Mouse (Mus musculus) liver, adult 2 months (tissue): ENCODE data around the gene Hspb9. TPM values are rescaled to one million over a fixed set of nuclear protein-coding genes. Genes with fewer than 3 reads are reported as not detected.

Source experiments
- DNase-seq: peaks from one replicate; pipeline ENCODE4 v3.0.0-alpha.2; 2011; ENCODE audit warnings: low read depth, low spot score; ENCODE audit errors: extremely low read depth
- H3K27ac ChIP-seq: fragments of 200-500 bp; replicated peaks from 2 replicates; pipeline ENCODE4 v1.5.1; 2012; ENCODE audit warnings: low read depth, mild to moderate bottlenecking, control low read depth, inconsistent platforms, low read length; ENCODE audit not compliant: insufficient read depth
- H3K27me3 ChIP-seq: fragments of 200-500 bp; 2 replicates; pipeline ENCODE4 v1.6.1; 2012; ENCODE audit warnings: mild to moderate bottlenecking, moderate library complexity, low read length, inconsistent platforms; ENCODE audit not compliant: control insufficient read depth, insufficient read depth
- H3K36me3 ChIP-seq: fragments of 200-500 bp; 2 replicates; pipeline ENCODE4 v1.6.1; 2012; ENCODE audit warnings: low read length, inconsistent platforms; ENCODE audit not compliant: control insufficient read depth, insufficient read depth
- H3K4me1 ChIP-seq: fragments of 200-500 bp; 2 replicates; pipeline ENCODE4 v1.6.1; 2011; ENCODE audit warnings: low read length; ENCODE audit not compliant: control insufficient read depth, insufficient read depth
- H3K4me3 ChIP-seq: fragments of 200-500 bp; 2 replicates; pipeline ENCODE4 v1.5.1; 2011; ENCODE audit warnings: low read depth, mild to moderate bottlenecking, control low read depth, low read length, moderate library complexity; ENCODE audit not compliant: insufficient read depth
- H3K79me2 ChIP-seq: fragments of 200-500 bp; 2 replicates; pipeline ENCODE4 v1.6.1; 2012; ENCODE audit warnings: inconsistent platforms, mild to moderate bottlenecking, low read length, moderate library complexity; ENCODE audit not compliant: control insufficient read depth, insufficient read depth
- H3K9ac ChIP-seq: fragments of 200-500 bp; 2 replicates; pipeline ENCODE4 v1.6.1; 2012; ENCODE audit warnings: low read depth, mild to moderate bottlenecking, control low read depth, inconsistent platforms, low read length
- CTCF ChIP-seq: fragments of 200-500 bp; IDR thresholded peaks from 2 replicates; pipeline ENCODE4 v1.5.1; 2011; ENCODE audit warnings: low read depth, low read length, control low read depth
- POLR2A ChIP-seq: fragments of 200-500 bp; IDR thresholded peaks from 2 replicates; pipeline ENCODE4 v1.6.1; 2011; ENCODE audit warnings: low read length, control low read depth; ENCODE audit not compliant: insufficient read depth; ENCODE audit errors: extremely low read depth
- WGBS: fragments of 180-500 bp; shearing (Covaris S2); methylation state at CpG from one replicate; pipeline ENCODE4 v1.1.7; 2018; 5-methylcytosine and 5-hydroxymethylcytosine counted together
- polyA plus RNA-seq: library from polyadenylated mRNA; depleted of rRNA; stranded (reverse); fragments of >200 nt; gene quantifications from 2 replicates; pipeline ENCODE4 v1.2.3, GENCODE M21; 2012
- total RNA-seq: library from RNA; depleted of rRNA; stranded (reverse); fragments of >200 nt; gene quantifications from 2 replicates; pipeline ENCODE4 v1.2.3, GENCODE M21; 2014

Hspb9 gene
- total and polyA plus RNA-seq, 2 experiments, result not detected

DNA sequence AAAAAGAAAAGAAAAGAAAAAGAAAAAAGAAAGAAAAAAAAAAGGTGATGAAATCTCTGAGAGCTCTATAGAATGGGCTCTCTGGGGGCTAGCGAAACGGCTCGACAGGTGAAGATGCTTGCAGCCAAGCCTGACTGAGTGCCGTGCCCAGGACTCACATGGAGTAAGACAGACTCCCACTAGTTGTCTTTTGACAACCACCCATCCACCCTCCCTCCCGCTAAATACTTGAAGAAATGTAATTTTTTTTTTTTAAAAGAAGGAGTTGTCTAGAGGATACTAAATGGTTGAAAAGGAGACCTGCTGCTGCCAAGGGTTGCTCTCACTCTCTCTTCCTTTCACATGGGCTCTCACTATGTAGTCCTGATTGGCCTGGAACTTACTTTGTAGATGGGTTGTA is 25.1 kb downstream of the Hspb9 start:
- TF ChIP-seq POLR2A (no peak), CTCF (no peak)
- no peak overlapping the region for H3K4me3 ChIP-seq
- no peaks in the 10 kb centered on the region for H3K27me3 ChIP-seq
- no peak overlapping the region for H3K9ac ChIP-seq
- no peak for DNase-seq
- peaks cover 18% of the 10 kb centered on the region for H3K4me1 ChIP-seq
- no peaks in the 10 kb centered on the region for H3K36me3 ChIP-seq
- WGBS, result 28% methylated on average over 5 of the region's 5 CpGs
- H3K27ac ChIP-seq, result no peak overlapping the region
- H3K79me2 ChIP-seq, result peaks cover 34% of the 10 kb centered on the region

DNA sequence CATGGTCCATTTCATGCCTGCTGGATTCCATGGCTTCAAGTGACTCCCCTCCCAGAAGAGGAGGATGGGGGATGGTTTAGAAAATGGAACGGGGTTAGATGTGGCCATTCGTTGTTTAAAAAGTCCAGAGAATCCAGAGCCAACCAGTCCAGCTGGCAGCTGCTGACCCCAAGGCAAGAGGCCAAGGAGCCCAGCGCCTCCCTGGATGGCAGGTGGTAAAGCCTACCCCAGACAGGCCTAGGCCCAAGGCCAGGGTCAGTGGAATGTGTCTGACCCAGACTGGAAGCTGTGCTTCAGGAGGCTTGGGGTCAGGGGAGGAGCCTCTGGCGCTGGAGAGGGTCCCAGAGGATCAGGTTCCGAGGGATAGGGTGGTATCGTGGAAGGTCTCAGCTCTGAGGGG is 27.7 kb downstream of the Hspb9 start:
- Histone ChIP-seq H3K9ac (no peak overlapping the region), H3K4me1 (peaks cover 8% of the 10 kb centered on the region), H3K79me2 (peaks cover 14% of the 10 kb centered on the region), H3K36me3 (no peaks in the 10 kb centered on the region), H3K4me3 (no peak overlapping the region), H3K27ac (no peak overlapping the region), H3K27me3 (no peaks in the 10 kb centered on the region)
- WGBS, result 65% methylated on average over 6 of the region's 6 CpGs
- TF ChIP-seq CTCF, result no peak
- TF ChIP-seq POLR2A, result no peak
- DNase-seq, result no peak

DNA sequence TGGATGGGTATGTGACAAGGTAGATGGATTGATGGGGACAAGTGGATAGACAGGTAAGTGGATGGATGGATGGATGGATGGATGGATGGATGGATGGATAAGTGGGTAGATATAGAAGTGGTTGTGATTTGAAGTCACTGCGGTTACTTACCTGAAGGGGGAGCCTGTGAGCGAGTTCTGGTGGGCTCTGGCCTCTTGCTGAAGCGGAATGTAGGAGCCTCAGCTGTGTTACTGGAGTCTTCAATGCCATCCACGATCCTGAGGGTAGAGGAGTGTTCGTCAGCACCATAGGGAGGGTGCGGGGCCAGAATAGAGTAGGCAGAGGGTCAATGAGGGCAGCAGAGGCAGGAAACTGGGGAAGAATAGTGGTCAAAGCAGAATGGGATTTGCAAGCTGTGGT is 31.4 kb downstream of the Hspb9 start:
- 0 out of 2 replicates have a peak, but pooled peaks cover 3% of the 10 kb centered on the region for H3K4me1 ChIP-seq
- TF ChIP-seq CTCF (peak; percentile 71), POLR2A (no peak)
- H3K27me3 ChIP-seq, result no peaks in the 10 kb centered on the region
- H3K79me2 ChIP-seq, result no peaks in the 10 kb centered on the region
- no peaks in the 10 kb centered on the region for H3K36me3 ChIP-seq
- H3K9ac ChIP-seq, result no peak overlapping the region
- H3K27ac ChIP-seq, result no peak overlapping the region
- DNase-seq, result peak; percentile 21
- H3K4me3 ChIP-seq, result no peak overlapping the region
- WGBS, result 30% methylated on average over 6 of the region's 6 CpGs

DNA sequence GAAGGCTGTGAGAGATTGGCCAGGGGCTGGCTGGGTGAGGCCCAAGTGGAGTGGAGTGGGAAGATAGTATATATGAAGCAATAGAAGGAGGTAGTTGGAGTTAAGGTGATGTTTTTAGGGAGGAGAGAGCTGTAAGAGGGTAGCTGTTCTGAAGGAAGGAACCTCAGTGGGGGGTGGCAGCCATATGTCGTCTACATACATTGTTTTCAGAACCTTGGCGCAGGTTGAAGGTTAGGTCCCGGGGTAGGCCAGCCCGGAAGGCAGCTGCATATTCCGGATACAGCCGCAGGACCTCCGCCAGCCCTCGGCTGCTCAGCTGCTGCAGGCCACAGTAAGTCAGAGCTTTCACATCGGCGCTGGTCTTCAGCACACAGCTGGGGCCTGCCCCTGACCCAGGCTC is 32.9 kb downstream of the Hspb9 start:
- no peak overlapping the region for H3K4me3 ChIP-seq
- no peak overlapping the region for H3K27ac ChIP-seq
- TF ChIP-seq CTCF (no peak), POLR2A (no peak)
- H3K79me2 ChIP-seq, result no peaks in the 10 kb centered on the region
- DNase-seq, result no peak
- 0 out of 2 replicates have a peak, but pooled peaks cover 3% of the 10 kb centered on the region for H3K4me1 ChIP-seq
- no peaks in the 10 kb centered on the region for H3K36me3 ChIP-seq
- WGBS, result 81% methylated on average over 10 of the region's 10 CpGs
- H3K9ac ChIP-seq, result no peak overlapping the region
- no peaks in the 10 kb centered on the region for H3K27me3 ChIP-seq

DNA sequence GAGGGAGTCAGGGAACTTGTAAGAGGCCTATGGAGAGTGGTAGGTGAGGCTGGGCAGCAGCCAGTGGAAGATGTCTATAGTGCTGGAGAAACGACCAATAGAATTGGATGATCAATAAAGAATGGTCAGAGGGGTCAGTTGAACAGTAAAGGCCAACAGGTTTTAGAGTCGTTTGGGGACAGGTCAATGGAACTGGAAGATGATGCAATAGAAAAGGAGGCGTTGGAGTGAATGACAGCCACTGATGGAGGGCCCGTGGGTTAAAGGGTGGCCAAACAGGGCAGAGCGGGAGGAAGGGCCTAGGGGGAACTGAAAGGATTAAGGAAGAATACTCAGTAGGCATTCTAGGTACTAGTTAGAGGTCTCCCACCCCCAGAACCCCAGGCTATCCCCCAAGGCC is 33.5 kb downstream of the Hspb9 start:
- Histone ChIP-seq H3K79me2 (no peaks in the 10 kb centered on the region), H3K4me1 (0 out of 2 replicates have a peak, but pooled peaks cover 3% of the 10 kb centered on the region), H3K4me3 (no peak overlapping the region), H3K36me3 (no peaks in the 10 kb centered on the region), H3K27ac (no peak overlapping the region), H3K9ac (no peak overlapping the region), H3K27me3 (no peaks in the 10 kb centered on the region)
- 17% methylated on average over 5 of the region's 5 CpGs for WGBS
- TF ChIP-seq CTCF (no peak), POLR2A (no peak)
- peak; percentile 79 for DNase-seq

DNA sequence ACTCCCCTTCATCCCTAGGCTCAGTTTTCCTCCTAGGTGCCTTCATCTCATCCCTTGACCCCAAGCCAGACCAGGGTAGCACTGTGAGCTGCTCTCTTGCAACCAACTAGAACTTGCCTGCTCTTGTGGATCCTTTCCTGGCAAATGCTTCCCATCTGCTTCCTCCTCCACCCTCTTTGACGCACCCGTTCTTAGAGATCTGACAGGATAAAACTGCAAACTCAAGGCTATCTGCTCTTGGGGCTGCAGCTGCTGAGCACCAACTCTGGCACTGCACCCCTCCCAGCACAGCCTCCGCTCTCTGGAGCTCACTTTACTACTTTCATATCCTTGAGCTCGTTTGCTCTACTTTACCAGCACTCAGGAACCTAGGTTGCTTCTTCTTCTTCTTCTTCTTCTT is 35.0 kb downstream of the Hspb9 start:
- Histone ChIP-seq H3K27me3 (no peaks in the 10 kb centered on the region), H3K27ac (no peak overlapping the region), H3K4me3 (no peak overlapping the region), H3K9ac (no peak overlapping the region), H3K36me3 (no peaks in the 10 kb centered on the region), H3K4me1 (0 out of 2 replicates have a peak, but pooled peaks cover 3% of the 10 kb centered on the region), H3K79me2 (no peaks in the 10 kb centered on the region)
- 81% methylated on average over 4 of the region's 4 CpGs for WGBS
- TF ChIP-seq POLR2A, result no peak
- no peak for TF ChIP-seq CTCF
- DNase-seq, result no peak
